Mouse (Mus musculus) E14TG2a.4 (cell line): Measurements from ENCODE around the gene Trip10.

Experiments
- CTCF ChIP-seq: conservative IDR thresholded peaks from 2 replicates; pipeline ENCODE4 v1.5.1; 2014; ENCODE audit warnings: low read length
- NANOG ChIP-seq: IDR thresholded peaks from 2 replicates; pipeline ENCODE4 v1.6.1; 2014; ENCODE audit warnings: borderline replicate concordance, low read length, mixed read lengths
- POU5F1 ChIP-seq: IDR thresholded peaks from 2 replicates; pipeline ENCODE4 v1.6.1; 2014; ENCODE audit warnings: low read length, borderline replicate concordance

DNA sequence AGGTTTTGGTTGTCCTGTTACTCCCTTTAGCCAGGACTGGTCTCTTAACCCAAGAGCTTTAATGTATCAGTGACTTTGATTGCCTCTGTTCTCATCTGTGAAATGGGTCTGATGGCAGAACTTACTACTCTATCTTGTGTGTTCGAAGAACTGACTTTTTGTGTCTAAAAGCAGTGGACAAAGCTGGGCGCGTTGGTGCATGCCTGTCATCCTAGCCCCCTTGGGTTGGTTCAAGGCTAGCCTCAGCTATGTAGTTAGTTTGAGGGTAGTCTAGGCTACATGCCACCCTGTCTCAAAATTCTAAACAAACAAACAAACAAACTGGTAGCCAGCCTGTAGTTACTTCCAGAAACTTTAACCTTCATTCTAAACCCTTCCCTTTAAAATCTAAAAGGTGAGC, 2.2 kb downstream of the Trip10 start:
- TF ChIP-seq CTCF (no peak), NANOG (no peak), POU5F1 (no peak)
